Mouse (Mus musculus): ENCODE data around the gene Vps4b. TPM values are rescaled to one million over a fixed set of nuclear protein-coding genes. Genes with fewer than 3 reads are reported as not detected.

Vps4b gene
- polyA plus RNA-seq (2015; fragmentation: Nextera tagmentation; extraction: Ambion mirVana) = 67.6 and 69.7 TPM in 2 replicates

DNA sequence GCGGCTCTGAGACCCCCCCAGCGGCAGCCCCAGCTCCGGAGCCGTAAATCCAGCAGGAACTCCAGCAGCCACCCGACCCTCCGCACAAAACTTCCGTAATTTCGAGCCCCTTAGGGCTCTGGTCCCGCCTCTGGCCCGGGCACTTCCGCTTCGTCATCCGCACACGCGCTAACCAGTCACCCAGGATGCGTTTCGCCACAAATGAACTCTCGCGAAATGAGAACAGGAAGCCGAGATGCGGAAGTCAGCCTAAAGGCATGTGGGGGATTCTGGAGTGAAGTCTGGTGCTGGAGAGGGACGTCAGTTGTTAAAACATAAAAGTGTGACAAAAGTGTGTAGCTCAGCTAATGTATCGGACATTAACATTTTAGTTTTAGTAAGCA, at the start of gene Vps4b:
Vps4b (minus strand) TSS at position 187 of the 383 bp plus-strand sequence.
- under 1% methylated on average over 23 of the region's 23 CpGs for WGBS
- peak; percentile 99 for ATAC-seq (ENCODE audit: borderline replicate concordance, extremely low read depth, low FRiP score, low TSS enrichment)

DNA sequence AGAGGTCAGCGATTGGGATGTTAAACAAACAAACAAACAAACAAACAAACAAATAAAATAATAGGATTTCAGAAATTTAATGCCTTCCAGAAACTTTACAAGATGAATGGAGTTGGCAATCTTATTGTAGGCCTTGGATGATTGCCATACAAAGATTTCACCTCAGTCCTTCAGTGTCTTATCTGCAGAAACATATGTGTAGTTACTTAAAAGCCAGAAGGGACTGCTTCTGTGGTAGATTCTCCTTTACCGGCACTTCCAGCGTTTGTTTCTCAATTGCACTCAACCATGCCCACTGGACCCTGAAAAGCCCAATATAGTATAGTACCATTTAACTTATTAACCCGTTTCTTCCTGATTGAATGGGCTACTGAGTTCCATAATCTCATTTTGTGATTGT, 32.3 kb upstream of the Vps4b start:
- H3K27ac ChIP-seq = no peak overlapping the region
- H3K36me3 ChIP-seq = no peaks in the 10 kb centered on the region
- H3K4me1 ChIP-seq = no peaks in the 10 kb centered on the region
- ATAC-seq (ENCODE audit: borderline replicate concordance, extremely low read depth, low FRiP score, low TSS enrichment) = no peak
- no peak overlapping the region for H3K9ac ChIP-seq
- H3K9me3 ChIP-seq = no peaks in the 10 kb centered on the region
- no peak overlapping the region for H3K4me3 ChIP-seq
- WGBS = 67% methylated on average over 4 of the region's 4 CpGs
- H3K4me2 ChIP-seq = no peak overlapping the region
- no peaks in the 10 kb centered on the region for H3K27me3 ChIP-seq

More for the DNA sequence above, at the start of gene Vps4b:
- no peaks in the 10 kb centered on the region for H3K36me3 ChIP-seq
- peak within 1 kb of the TSS; percentile 64 for H3K4me2 ChIP-seq
- no peaks in the 10 kb centered on the region for H3K27me3 ChIP-seq
- H3K4me3 ChIP-seq = peak within 1 kb of the TSS; percentile 99
- H3K9me3 ChIP-seq = no peaks in the 10 kb centered on the region
- H3K4me1 ChIP-seq = peaks cover 11% of the 10 kb centered on the region; the same call in 1 of the 2 replicates
- H3K27ac ChIP-seq = peak within 1 kb of the TSS; percentile 97
- H3K9ac ChIP-seq = peak within 1 kb of the TSS; percentile 95

DNA sequence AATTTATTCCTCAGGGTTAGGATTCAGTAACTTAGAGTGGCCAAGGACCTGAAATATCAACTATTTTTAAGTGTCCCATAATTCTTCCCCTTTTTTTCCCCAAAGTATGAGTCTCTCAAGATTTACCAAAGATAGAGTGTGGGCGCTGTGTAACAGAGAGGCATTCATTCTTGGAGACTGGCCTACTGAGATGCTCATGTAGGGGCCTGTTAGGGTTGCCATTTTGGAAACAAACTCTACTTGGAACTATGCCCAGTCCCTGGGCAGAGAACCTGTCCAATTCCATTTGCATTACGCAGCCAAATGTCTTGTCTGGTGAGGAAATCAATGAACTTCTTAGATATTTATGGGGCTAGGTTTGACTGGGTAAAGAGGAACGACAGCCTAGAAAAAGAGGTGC, 25.8 kb upstream of the Vps4b start:
- no peaks in the 10 kb centered on the region for H3K9me3 ChIP-seq
- H3K4me2 ChIP-seq = no peak overlapping the region
- H3K4me3 ChIP-seq = no peak overlapping the region
- H3K27me3 ChIP-seq = no peaks in the 10 kb centered on the region
- WGBS = 72% methylated on average over 3 of the region's 3 CpGs
- H3K4me1 ChIP-seq = no peaks in the 10 kb centered on the region
- H3K27ac ChIP-seq = no peak overlapping the region
- H3K36me3 ChIP-seq = no peaks in the 10 kb centered on the region
- no peak overlapping the region for H3K9ac ChIP-seq
- ATAC-seq (ENCODE audit: borderline replicate concordance, extremely low read depth, low FRiP score, low TSS enrichment) = no peak

DNA sequence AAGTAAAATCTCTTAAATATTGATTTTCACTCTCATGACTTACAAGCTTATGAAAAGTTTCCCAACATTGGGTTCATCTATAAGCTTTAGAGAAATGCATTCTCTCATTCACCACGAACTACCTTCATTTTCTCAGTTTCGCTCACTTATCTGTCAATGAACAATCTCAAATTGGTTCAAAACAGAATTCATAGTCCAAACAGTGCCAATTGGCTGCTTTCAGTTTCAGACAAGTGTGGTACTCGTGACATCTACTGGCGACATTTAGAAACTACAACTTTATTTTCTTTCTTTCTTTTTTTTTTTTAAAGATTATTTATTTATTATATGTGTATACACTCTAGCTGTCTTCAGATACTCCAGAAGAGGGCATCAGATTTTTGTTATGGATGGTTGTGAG, 21.8 kb upstream of the Vps4b start:
- H3K4me2 ChIP-seq = no peak overlapping the region; the same call in 1 of the 2 replicates
- no peaks in the 10 kb centered on the region for H3K36me3 ChIP-seq
- no peak overlapping the region for H3K27ac ChIP-seq
- H3K27me3 ChIP-seq = no peaks in the 10 kb centered on the region
- no peak overlapping the region for H3K9ac ChIP-seq
- H3K9me3 ChIP-seq = no peaks in the 10 kb centered on the region
- ATAC-seq (ENCODE audit: borderline replicate concordance, extremely low read depth, low FRiP score, low TSS enrichment) = no peak
- 18% methylated on average over 4 of the region's 4 CpGs for WGBS
- H3K4me3 ChIP-seq = no peak overlapping the region
- no peaks in the 10 kb centered on the region for H3K4me1 ChIP-seq

DNA sequence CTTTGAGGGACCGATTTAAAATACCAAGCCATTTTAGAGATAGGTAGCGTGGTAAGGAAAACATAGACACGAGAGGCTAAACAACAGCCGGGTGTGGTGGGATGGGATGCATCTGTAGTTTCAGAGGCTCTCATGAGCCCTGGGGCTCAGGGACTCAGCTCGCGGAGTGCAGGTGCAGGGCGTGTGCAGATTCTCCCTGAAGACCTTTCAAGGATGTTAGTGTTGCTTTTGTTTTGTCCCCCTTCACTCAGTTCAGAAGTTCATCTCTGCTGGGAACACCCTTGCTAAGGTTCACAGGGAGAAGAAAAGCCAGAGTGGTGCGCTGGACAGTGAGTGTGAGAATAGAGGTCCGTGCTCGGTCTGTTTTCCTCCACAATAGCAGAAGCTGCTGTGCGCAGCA, 20.2 kb upstream of the Vps4b start:
- Histone ChIP-seq H3K36me3 (no peaks in the 10 kb centered on the region), H3K9ac (no peak overlapping the region)

DNA sequence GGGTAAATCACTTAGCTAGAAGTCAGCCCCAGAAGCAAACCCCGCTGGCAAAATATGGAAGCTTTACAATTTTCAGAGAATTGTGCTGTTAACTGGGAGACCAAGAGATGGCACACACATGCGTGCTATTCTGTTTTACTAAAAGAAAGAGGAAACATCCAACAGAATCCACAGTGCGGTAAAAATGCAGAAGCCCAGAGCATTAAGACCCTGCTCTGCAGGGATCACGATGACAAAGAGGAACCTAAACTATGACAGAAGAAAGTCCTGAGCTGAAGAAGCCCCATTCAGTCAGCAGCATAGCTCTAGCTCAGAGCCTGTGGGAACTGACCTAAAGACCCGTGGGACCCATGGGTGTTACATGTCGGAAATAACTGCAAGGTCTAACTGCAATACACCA, 18.7 kb upstream of the Vps4b start:
- H3K4me3 ChIP-seq = no peak overlapping the region
- no peaks in the 10 kb centered on the region for H3K9me3 ChIP-seq
- no peak for ATAC-seq (ENCODE audit: borderline replicate concordance, extremely low read depth, low FRiP score, low TSS enrichment)
- H3K36me3 ChIP-seq = no peaks in the 10 kb centered on the region
- no peak overlapping the region for H3K9ac ChIP-seq
- H3K27ac ChIP-seq = no peak overlapping the region
- no peak overlapping the region for H3K4me2 ChIP-seq
- WGBS = 85% methylated on average over 6 of the region's 6 CpGs
- H3K4me1 ChIP-seq = no peaks in the 10 kb centered on the region
- H3K27me3 ChIP-seq = no peaks in the 10 kb centered on the region

More for the DNA sequence above, 20.2 kb upstream of the Vps4b start:
- H3K27ac ChIP-seq = no peak overlapping the region
- ATAC-seq (ENCODE audit: borderline replicate concordance, extremely low read depth, low FRiP score, low TSS enrichment) = no peak
- no peaks in the 10 kb centered on the region for H3K9me3 ChIP-seq
- H3K4me2 ChIP-seq = no peak overlapping the region
- no peaks in the 10 kb centered on the region for H3K4me1 ChIP-seq
- H3K27me3 ChIP-seq = no peaks in the 10 kb centered on the region
- 72% methylated on average over 11 of the region's 11 CpGs for WGBS
- no peak overlapping the region for H3K4me3 ChIP-seq

DNA sequence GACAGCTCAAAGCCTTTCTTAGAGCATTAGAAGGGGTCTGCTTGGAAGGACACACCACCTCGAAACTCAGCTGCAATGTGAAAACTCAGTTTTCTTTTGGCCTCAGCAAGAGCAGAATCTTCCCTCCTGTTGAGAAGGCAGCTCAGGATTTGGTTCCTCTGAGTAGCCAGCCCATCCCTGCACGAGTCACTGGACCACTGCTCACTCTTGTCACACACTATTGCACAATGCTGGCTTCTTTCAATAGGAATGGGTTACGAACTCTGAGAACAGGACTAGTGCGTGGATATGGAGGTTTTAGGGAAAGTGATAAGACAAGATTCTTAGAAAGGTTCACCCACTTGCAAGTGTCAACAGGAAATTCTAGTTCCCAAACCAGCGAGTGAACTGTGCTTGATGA, 18.3 kb upstream of the Vps4b start:
- no peaks in the 10 kb centered on the region for H3K4me1 ChIP-seq
- no peak overlapping the region for H3K4me3 ChIP-seq
- H3K27me3 ChIP-seq = no peaks in the 10 kb centered on the region
- no peak overlapping the region for H3K27ac ChIP-seq
- H3K9ac ChIP-seq = no peak overlapping the region
- H3K9me3 ChIP-seq = no peaks in the 10 kb centered on the region
- no peaks in the 10 kb centered on the region for H3K36me3 ChIP-seq
- no peak for ATAC-seq (ENCODE audit: borderline replicate concordance, extremely low read depth, low FRiP score, low TSS enrichment)
- H3K4me2 ChIP-seq = no peak overlapping the region
- 55% methylated on average over 5 of the region's 5 CpGs for WGBS

DNA sequence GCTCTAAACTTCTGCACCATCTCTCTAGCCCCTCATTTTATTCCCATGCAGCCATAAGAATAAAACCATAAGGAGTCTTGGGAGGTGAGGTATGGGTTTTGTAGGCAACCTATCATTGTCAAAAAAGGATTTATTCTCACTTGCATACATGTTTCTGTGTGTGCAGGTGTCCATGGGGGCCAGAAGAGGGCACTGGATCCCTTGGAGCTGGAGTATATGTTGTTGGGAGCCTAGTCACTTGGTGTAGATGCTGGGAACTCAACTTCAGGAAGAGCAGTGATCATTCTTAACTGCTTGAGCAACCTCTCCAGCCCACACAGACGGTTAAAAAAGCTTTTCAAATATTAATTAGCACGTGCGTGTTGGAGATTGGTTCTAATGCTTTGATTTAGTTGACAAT, 3.4 kb upstream of the Vps4b start:
- Histone ChIP-seq H3K4me1 (peaks cover 4% of the 10 kb centered on the region; the same call in 1 of the 2 replicates), H3K27me3 (no peaks in the 10 kb centered on the region), H3K9ac (no peak overlapping the region), H3K4me2 (no peak overlapping the region), H3K36me3 (no peaks in the 10 kb centered on the region), H3K9me3 (no peaks in the 10 kb centered on the region), H3K27ac (no peak overlapping the region), H3K4me3 (no peak overlapping the region)
- no peak for ATAC-seq (ENCODE audit: borderline replicate concordance, extremely low read depth, low FRiP score, low TSS enrichment)
- 84% methylated on average over 3 of the region's 3 CpGs for WGBS

DNA sequence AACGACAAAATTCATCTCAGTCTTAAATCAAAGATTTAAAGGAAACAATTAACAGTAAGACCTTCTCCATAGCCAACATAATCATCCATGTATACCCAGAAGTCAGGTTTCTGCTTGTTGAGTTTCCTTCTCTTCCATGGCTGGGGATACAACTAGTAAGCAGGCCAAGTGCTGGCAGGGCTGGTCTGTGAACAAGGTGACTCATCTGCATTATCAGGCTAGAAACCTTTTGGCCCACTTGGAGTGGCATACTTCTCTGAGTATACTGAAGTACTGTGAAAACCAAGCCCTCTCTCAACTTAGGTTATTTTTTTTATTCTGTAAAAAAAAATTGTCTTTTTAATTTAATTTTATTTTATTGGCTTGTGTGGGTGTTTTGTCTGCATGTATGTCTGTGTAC, 2.9 kb upstream of the Vps4b start:
- no peak for ATAC-seq (ENCODE audit: borderline replicate concordance, extremely low read depth, low FRiP score, low TSS enrichment)
- Histone ChIP-seq H3K9ac (no peak overlapping the region), H3K4me2 (no peak overlapping the region), H3K4me1 (peaks cover 10% of the 10 kb centered on the region; the same call in 1 of the 2 replicates), H3K9me3 (no peaks in the 10 kb centered on the region), H3K27me3 (no peaks in the 10 kb centered on the region), H3K4me3 (no peak overlapping the region), H3K36me3 (no peaks in the 10 kb centered on the region), H3K27ac (no peak overlapping the region)
- WGBS = 58% methylated on average over 1 of the region's 1 CpGs

DNA sequence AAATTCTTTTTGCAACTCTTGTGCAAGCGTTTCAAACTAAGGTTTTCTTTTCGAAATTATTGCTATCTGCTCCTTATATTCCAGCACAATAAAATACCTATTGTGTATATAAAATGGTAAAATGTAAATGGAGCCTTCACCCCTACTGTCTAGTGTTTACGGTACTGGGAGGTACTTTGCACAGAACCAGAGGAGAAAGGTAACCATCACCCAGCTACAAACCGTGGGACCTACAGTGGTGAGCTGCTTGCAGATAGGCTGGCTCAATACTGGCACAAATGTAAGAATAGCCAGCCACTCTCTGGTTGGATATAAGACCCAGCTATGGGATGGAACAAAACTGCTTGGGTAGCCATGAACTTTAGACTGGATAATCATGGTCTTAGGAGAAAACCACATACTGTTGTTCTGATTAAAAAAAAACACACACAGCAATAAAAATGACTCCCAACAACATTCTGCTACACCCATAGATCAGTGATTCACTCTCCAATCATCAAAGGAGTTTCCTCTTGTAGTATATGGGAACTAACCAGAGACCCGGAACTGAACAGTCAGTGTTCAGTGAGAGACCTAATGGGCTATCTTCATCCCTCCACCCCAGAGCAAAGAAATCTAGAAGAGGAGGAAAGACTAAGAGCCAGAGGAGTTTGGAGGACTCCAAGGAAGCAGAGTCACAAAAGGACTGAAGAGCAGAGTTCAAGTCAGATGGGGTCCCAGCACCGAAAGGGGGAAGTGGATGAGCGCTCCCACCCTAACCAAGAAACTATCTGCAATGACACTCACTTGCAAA, 655 bp upstream of the Vps4b start:
- H3K27ac ChIP-seq = no peak overlapping the region
- no peaks in the 10 kb centered on the region for H3K27me3 ChIP-seq
- H3K36me3 ChIP-seq = no peaks in the 10 kb centered on the region
- H3K9ac ChIP-seq = no peak overlapping the region
- H3K4me1 ChIP-seq = peaks cover 11% of the 10 kb centered on the region; the same call in 1 of the 2 replicates
- WGBS = 61% methylated on average over 7 of the region's 7 CpGs
- no peaks in the 10 kb centered on the region for H3K9me3 ChIP-seq
- ATAC-seq (ENCODE audit: borderline replicate concordance, extremely low read depth, low FRiP score, low TSS enrichment) = no peak
- H3K4me2 ChIP-seq = peak overlapping the region; percentile 60
- peak overlapping the region; percentile 99 for H3K4me3 ChIP-seq

DNA sequence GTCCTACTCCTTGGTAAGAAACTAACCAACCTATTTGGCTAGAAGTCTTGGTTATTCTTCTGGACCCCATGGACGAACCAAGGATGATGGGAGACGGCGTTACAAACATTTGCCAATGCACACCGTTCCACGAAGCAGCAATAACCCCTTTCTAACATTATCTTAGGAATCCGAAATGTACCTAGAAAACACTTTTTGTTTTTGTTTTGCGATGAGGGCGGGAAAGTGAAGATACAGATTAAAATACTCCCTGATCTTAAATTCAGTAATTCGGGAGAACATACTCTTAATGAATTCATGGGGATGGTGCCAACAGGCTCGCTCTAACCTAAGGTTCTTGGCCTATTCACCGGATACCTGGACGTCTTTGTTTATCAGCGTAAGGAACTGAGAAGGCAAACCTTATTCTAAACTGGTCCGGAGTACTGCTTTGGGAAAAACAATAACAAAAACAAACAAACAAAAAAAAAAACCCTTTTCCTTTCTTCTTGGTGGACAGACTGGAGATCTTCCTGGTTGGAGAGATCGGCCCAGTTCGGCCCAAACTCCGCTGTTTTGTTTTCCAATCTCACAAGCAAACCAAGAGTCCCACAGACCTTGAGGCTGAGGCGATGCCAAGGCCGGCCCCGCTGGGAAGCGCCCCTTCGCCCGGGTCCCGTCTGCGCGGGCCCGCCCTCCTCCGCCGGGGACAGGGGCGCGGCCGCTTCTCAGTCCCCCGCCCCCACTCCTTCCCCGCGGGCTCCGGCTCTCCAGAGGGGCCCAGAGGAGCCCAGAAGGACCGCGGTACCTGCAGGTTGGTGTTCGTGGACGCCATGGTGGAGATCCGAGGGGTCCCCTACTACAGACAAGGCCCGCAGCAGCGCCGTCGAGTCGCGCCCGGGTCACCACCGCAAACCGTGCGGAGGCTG, 640 bp downstream of the Vps4b start:
- Histone ChIP-seq H3K9me3 (no peaks in the 10 kb centered on the region), H3K27ac (peak overlapping the region; percentile 97), H3K4me1 (peaks cover 11% of the 10 kb centered on the region; the same call in 1 of the 2 replicates), H3K4me3 (peak overlapping the region; percentile 99), H3K9ac (peak overlapping the region; percentile 95), H3K36me3 (no peaks in the 10 kb centered on the region), H3K4me2 (peak overlapping the region; percentile 64), H3K27me3 (no peaks in the 10 kb centered on the region)
- WGBS = 1% methylated on average over 51 of the region's 51 CpGs
- peak; percentile 92 for ATAC-seq (ENCODE audit: borderline replicate concordance, extremely low read depth, low FRiP score, low TSS enrichment)

DNA sequence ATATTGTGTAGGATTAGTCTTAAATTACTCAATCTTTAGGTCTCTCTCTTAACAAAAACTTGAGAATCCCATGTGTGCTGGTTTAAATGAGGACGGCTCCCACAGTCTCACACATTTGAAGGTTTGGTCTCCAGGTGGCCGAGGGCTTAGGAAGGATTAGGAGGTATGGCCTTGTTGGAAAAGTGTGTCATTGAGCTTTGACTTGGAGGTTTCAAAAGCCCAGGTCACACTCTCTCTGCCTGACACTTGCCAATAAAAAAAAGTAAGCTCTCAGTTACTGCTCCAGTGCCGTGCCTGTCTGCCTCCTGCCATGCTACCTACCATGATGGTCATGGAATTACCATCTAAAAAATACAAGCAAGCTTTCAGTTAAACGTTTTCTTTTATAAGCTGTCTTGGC, 21.6 kb downstream of the Vps4b start:
- Histone ChIP-seq H3K27ac (no peak overlapping the region), H3K9ac (no peak overlapping the region), H3K27me3 (no peaks in the 10 kb centered on the region), H3K4me1 (no peaks in the 10 kb centered on the region), H3K36me3 (peaks cover 69% of the 10 kb centered on the region), H3K9me3 (no peaks in the 10 kb centered on the region), H3K4me2 (no peak overlapping the region), H3K4me3 (no peak overlapping the region)
- ATAC-seq (ENCODE audit: borderline replicate concordance, extremely low read depth, low FRiP score, low TSS enrichment) = no peak
- 91% methylated on average over 4 of the region's 4 CpGs for WGBS

Data from lung, embryonic 15.5 days (tissue).